Mouse (Mus musculus) spleen, adult 18-20 months (tissue): Measurements from ENCODE around the gene Mrgpre.

ENCODE experiments used
- DNase-seq, 2 experiments: peaks; one replicate each; pipeline ENCODE4 v3.0.0; 2022; ENCODE audit warnings: mixed read lengths in 2 of 2

Gene Mrgpre

GRCm38 (mm10) chr7:143783996-143784829 lies at the start of gene Mrgpre:
TSS of gene Mrgpre (minus strand) at chr7:143784500.
- peak; percentile 61 to 64 for DNase-seq

GRCm38 (mm10) chr7:143833581-143834190 lies 49.4 kb upstream of the Mrgpre start:
- DNase-seq, result no peak

- no peak for DNase-seq
Observed at GRCm38 (mm10) chr7:143832611-143833010, 48.3 kb upstream of the Mrgpre start.

GRCm38 (mm10) chr7:143832196-143832595 lies 47.9 kb upstream of the Mrgpre start:
- DNase-seq, result no peak

- DNase-seq, result no peak
Observed at GRCm38 (mm10) chr7:143830399-143830798, 46.1 kb upstream of the Mrgpre start.

- peak; percentile 87 to 91 for DNase-seq
Observed at GRCm38 (mm10) chr7:143829504-143830331, 45.4 kb upstream of the Mrgpre start.

- no peak for DNase-seq
Observed at GRCm38 (mm10) chr7:143826985-143827384, 42.7 kb upstream of the Mrgpre start.

GRCm38 (mm10) chr7:143823266-143823605 lies 38.9 kb upstream of the Mrgpre start:
- DNase-seq, result no peak

- DNase-seq, result peak; percentile 99
Observed at GRCm38 (mm10) chr7:143822375-143823265, 38.3 kb upstream of the Mrgpre start, which contains the start of the genes Nadsyn1 and Dhcr7. TSS of gene Nadsyn1 (minus strand) at chr7:143822849. TSS of gene Dhcr7 (plus strand) at chr7:143823145.

- no peak for DNase-seq
Observed at GRCm38 (mm10) chr7:143821241-143821640, 36.9 kb upstream of the Mrgpre start.

GRCm38 (mm10) chr7:143819201-143819600 lies 34.9 kb upstream of the Mrgpre start:
- no peak for DNase-seq

- DNase-seq, result no peak
Observed at GRCm38 (mm10) chr7:143808909-143809308, 24.6 kb upstream of the Mrgpre start.

- DNase-seq, result no peak
Observed at GRCm38 (mm10) chr7:143805199-143805624, 20.9 kb upstream of the Mrgpre start.

- no peak for DNase-seq
Observed at GRCm38 (mm10) chr7:143801195-143802065, 17.1 kb upstream of the Mrgpre start.

GRCm38 (mm10) chr7:143800770-143801169 lies 16.5 kb upstream of the Mrgpre start:
- no peak for DNase-seq

- DNase-seq, result no peak
Observed at GRCm38 (mm10) chr7:143798783-143799182, 14.5 kb upstream of the Mrgpre start.

- peak; percentile 57 to 68 for DNase-seq
Observed at GRCm38 (mm10) chr7:143793121-143793520, 8.8 kb upstream of the Mrgpre start.

- no peak for DNase-seq
Observed at GRCm38 (mm10) chr7:143792336-143792985, 8.2 kb upstream of the Mrgpre start.

- DNase-seq, result no peak
Observed at GRCm38 (mm10) chr7:143783378-143783995, 813 bp downstream of the Mrgpre start.

GRCm38 (mm10) chr7:143777375-143777774 lies 6.9 kb downstream of the Mrgpre start:
- DNase-seq, result no peak
